Mouse (Mus musculus) retina, adult 2 months (tissue): ENCODE data around the gene Ndufa7.

Experiments
- DNase-seq: peaks from one replicate; pipeline ENCODE4 v3.0.0-alpha.2; 2012; ENCODE audit warnings: low read depth, low spot score

The Ndufa7 gene

GRCm38 (mm10) chr17:33824084-33824996 lies at the start of gene Ndufa7, which contains the start of gene Rps28:
Ndufa7 (plus strand) TSS chr17:33824572.
Rps28 (minus strand) TSS chr17:33824562.
- DNase-seq = peak; percentile 93

GRCm38 (mm10) chr17:33774573-33775155 lies 49.7 kb upstream of the Ndufa7 start:
- no peak for DNase-seq

- DNase-seq = no peak
Measured at GRCm38 (mm10) chr17:33775287-33775686, 49.1 kb upstream of the Ndufa7 start.

GRCm38 (mm10) chr17:33779271-33779966 lies 45.0 kb upstream of the Ndufa7 start:
- no peak for DNase-seq

GRCm38 (mm10) chr17:33779967-33780295 lies 44.4 kb upstream of the Ndufa7 start:
- no peak for DNase-seq

- DNase-seq = no peak
Measured at GRCm38 (mm10) chr17:33780431-33780830, 43.9 kb upstream of the Ndufa7 start.

GRCm38 (mm10) chr17:33781124-33781977 lies 43.0 kb upstream of the Ndufa7 start, which contains the start of gene Angptl4:
Angptl4 (minus strand) TSS chr17:33781830.
- no peak for DNase-seq

- no peak for DNase-seq
Measured at GRCm38 (mm10) chr17:33782067-33782466, 42.3 kb upstream of the Ndufa7 start.

GRCm38 (mm10) chr17:33783408-33783807 lies 41.0 kb upstream of the Ndufa7 start:
- no peak for DNase-seq

- no peak for DNase-seq
Measured at GRCm38 (mm10) chr17:33784939-33785338, 39.4 kb upstream of the Ndufa7 start.

GRCm38 (mm10) chr17:33786375-33786774 lies 38.0 kb upstream of the Ndufa7 start:
- no peak for DNase-seq

- no peak for DNase-seq
Measured at GRCm38 (mm10) chr17:33788732-33789131, 35.6 kb upstream of the Ndufa7 start.

- DNase-seq = no peak
Measured at GRCm38 (mm10) chr17:33798306-33798705, 26.1 kb upstream of the Ndufa7 start.

- DNase-seq = no peak
Measured at GRCm38 (mm10) chr17:33799277-33799676, 25.1 kb upstream of the Ndufa7 start.

- no peak for DNase-seq
Measured at GRCm38 (mm10) chr17:33802221-33802620, 22.2 kb upstream of the Ndufa7 start.

GRCm38 (mm10) chr17:33804205-33804604 lies 20.2 kb upstream of the Ndufa7 start:
- no peak for DNase-seq

GRCm38 (mm10) chr17:33804745-33805144 lies 19.6 kb upstream of the Ndufa7 start:
- DNase-seq = no peak

- no peak for DNase-seq
Measured at GRCm38 (mm10) chr17:33807181-33807888, 17.0 kb upstream of the Ndufa7 start.

GRCm38 (mm10) chr17:33808192-33808591 lies 16.2 kb upstream of the Ndufa7 start:
- no peak for DNase-seq

- DNase-seq = peak; percentile 96
Measured at GRCm38 (mm10) chr17:33810334-33811141, 13.8 kb upstream of the Ndufa7 start, which contains the start of gene Kank3. Kank3 (plus strand) TSS chr17:33810519.
